Mouse (Mus musculus) heart, embryonic 11.5 days (tissue): ENCODE measurements around the gene Epor. TPM values are rescaled to one million over a fixed set of nuclear protein-coding genes. Genes with fewer than 3 reads are reported as not detected.
A peak's percentile ranks its signal among the peaks of the same experiment; 100 is the strongest.

Source experiments
- ATAC-seq: fragments of 200-750 bp; cut with Nextera tagmentation; replicated peaks from 2 replicates; pipeline ENCODE4 v1.8.0; 2017; ENCODE audit warnings: moderate library complexity; ENCODE audit not compliant: insufficient number of reproducible peaks, low FRiP score, low TSS enrichment
- H3K27ac ChIP-seq: fragments of 300-500 bp; sonication (generic); 2 replicates; pipeline ENCODE4 v1.5.1; 2014; ENCODE audit warnings: mild to moderate bottlenecking, low read depth, low read length
- H3K27me3 ChIP-seq: fragments of 300-500 bp; sonication (generic); 2 replicates; pipeline ENCODE4 v1.6.1; 2014; ENCODE audit warnings: mild to moderate bottlenecking, low read length, mixed read lengths; ENCODE audit not compliant: control insufficient read depth, insufficient read depth
- H3K36me3 ChIP-seq: fragments of 300-500 bp; sonication (generic); 2 replicates; pipeline ENCODE4 v1.6.1; 2014; ENCODE audit warnings: mild to moderate bottlenecking, low read length, moderate library complexity, mixed read lengths; ENCODE audit not compliant: control insufficient read depth, insufficient read depth
- H3K4me1 ChIP-seq: fragments of 300-500 bp; sonication (generic); 2 replicates; pipeline ENCODE4 v1.6.1; 2014; ENCODE audit warnings: low read length; ENCODE audit not compliant: control insufficient read depth, insufficient read depth
- H3K4me2 ChIP-seq: fragments of 300-500 bp; sonication (generic); 2 replicates; pipeline ENCODE4 v1.6.1; 2014; ENCODE audit warnings: mild to moderate bottlenecking, moderate library complexity
- H3K4me3 ChIP-seq: fragments of 300-500 bp; sonication (generic); 2 replicates; pipeline ENCODE4 v1.5.1; 2014; ENCODE audit warnings: low read depth, low read length
- H3K9ac ChIP-seq: fragments of 300-500 bp; sonication (generic); 2 replicates; pipeline ENCODE4 v1.6.1; 2014; ENCODE audit warnings: mild to moderate bottlenecking, low read depth, low read length, moderate library complexity
- H3K9me3 ChIP-seq: fragments of 300-500 bp; sonication (generic); replicated peaks from 2 replicates; pipeline ENCODE4 v1.6.1; 2016; ENCODE audit warnings: low read length; ENCODE audit not compliant: control insufficient read depth
- WGBS: fragments of 180-500 bp; shearing (Covaris S2); extraction: QIAGEN DNeasy Blood & Tissue Kit; methylation state at CpG from one replicate; pipeline ENCODE4 v1.1.7; 2014; ENCODE audit not compliant: insufficient replicate concordance; 5-methylcytosine and 5-hydroxymethylcytosine counted together
- polyA plus RNA-seq: library from polyadenylated mRNA; unstranded; fragments of >200 nt; fragmentation: Nextera tagmentation; extraction: Ambion mirVana; gene quantifications from 2 replicates; pipeline ENCODE4 v1.2.1, GENCODE M21; 2014

Epor gene
- polyA plus RNA-seq, 1 experiment from 2014 or later, result 22.8 TPM

GRCm38 (mm10) chr9:21960558-21961208, 2.6 kb downstream of the Epor start:
- H3K27ac ChIP-seq, result no peak overlapping the region; the same call in 1 of the 2 replicates
- ATAC-seq, result no peak
- no peaks in the 10 kb centered on the region; the same call in 1 of the 2 replicates for H3K36me3 ChIP-seq
- peak overlapping the region; percentile 94 for H3K4me2 ChIP-seq
- H3K9me3 ChIP-seq, result no peaks in the 10 kb centered on the region
- peaks cover 21% of the 10 kb centered on the region for H3K27me3 ChIP-seq
- 14% methylated on average over 26 of the region's 26 CpGs for WGBS
- peak overlapping the region; percentile 57 for H3K4me3 ChIP-seq
- H3K4me1 ChIP-seq, result peaks cover 24% of the 10 kb centered on the region
- H3K9ac ChIP-seq, result peak overlapping the region; percentile 71

GRCm38 (mm10) chr9:21960135-21960534, 3.2 kb downstream of the Epor start:
- H3K4me1 ChIP-seq, result peaks cover 24% of the 10 kb centered on the region
- H3K4me3 ChIP-seq, result peak overlapping the region; percentile 57
- H3K9ac ChIP-seq, result no peak overlapping the region
- no peak for ATAC-seq
- 42% methylated on average over 9 of the region's 9 CpGs for WGBS
- peak overlapping the region; percentile 94 for H3K4me2 ChIP-seq
- peaks cover 21% of the 10 kb centered on the region for H3K27me3 ChIP-seq
- no peaks in the 10 kb centered on the region for H3K9me3 ChIP-seq
- no peaks in the 10 kb centered on the region; the same call in 1 of the 2 replicates for H3K36me3 ChIP-seq
- no peak overlapping the region; the same call in 1 of the 2 replicates for H3K27ac ChIP-seq

- no peak for ATAC-seq
Measured at GRCm38 (mm10) chr9:21959244-21959643, 4.1 kb downstream of the Epor start.

GRCm38 (mm10) chr9:21958372-21958771, 4.9 kb downstream of the Epor start:
- no peak overlapping the region for H3K4me3 ChIP-seq
- no peak for ATAC-seq
- peaks cover 21% of the 10 kb centered on the region for H3K27me3 ChIP-seq
- 79% methylated on average over 5 of the region's 5 CpGs for WGBS
- no peaks in the 10 kb centered on the region; the same call in 1 of the 2 replicates for H3K36me3 ChIP-seq
- no peak overlapping the region for H3K4me2 ChIP-seq
- H3K27ac ChIP-seq, result no peak overlapping the region
- H3K9ac ChIP-seq, result peak overlapping the region; percentile 10; the same call in 1 of the 2 replicates
- H3K4me1 ChIP-seq, result peaks cover 19% of the 10 kb centered on the region
- H3K9me3 ChIP-seq, result no peaks in the 10 kb centered on the region

More at GRCm38 (mm10) chr9:21959244-21959643, 4.1 kb downstream of the Epor start:
- Histone ChIP-seq H3K27ac (no peak overlapping the region), H3K36me3 (no peaks in the 10 kb centered on the region; the same call in 1 of the 2 replicates), H3K9me3 (no peaks in the 10 kb centered on the region), H3K27me3 (peaks cover 21% of the 10 kb centered on the region), H3K4me2 (no peak overlapping the region), H3K4me1 (peaks cover 24% of the 10 kb centered on the region), H3K9ac (no peak overlapping the region), H3K4me3 (no peak overlapping the region)
- WGBS, result 90% methylated on average over 7 of the region's 7 CpGs

GRCm38 (mm10) chr9:21955570-21956281, 7.6 kb downstream of the Epor start, which contains the start of gene Swsap1:
Swsap1 (plus strand) TSS chr9:21955755.
- H3K4me2 ChIP-seq, result peak within 1 kb of the TSS; percentile 65
- whole genome bisulfite sequencing, result under 1% methylated on average over 54 of the region's 54 CpGs
- H3K9me3 ChIP-seq, result no peaks in the 10 kb centered on the region
- peaks cover 1% of the 10 kb centered on the region; the same call in 1 of the 2 replicates for H3K4me1 ChIP-seq
- H3K4me3 ChIP-seq, result peak within 1 kb of the TSS; percentile 69
- peak within 1 kb of the TSS; percentile 89 for H3K27ac ChIP-seq
- H3K36me3 ChIP-seq, result no peaks in the 10 kb centered on the region; the same call in 1 of the 2 replicates
- peak; percentile 94 for ATAC-seq
- peak within 1 kb of the TSS; percentile 87 for H3K9ac ChIP-seq
- peaks cover 11% of the 10 kb centered on the region for H3K27me3 ChIP-seq

GRCm38 (mm10) chr9:21955225-21955569, 8.1 kb downstream of the Epor start:
- peaks cover 8% of the 10 kb centered on the region; the same call in 1 of the 2 replicates for H3K27me3 ChIP-seq
- peak; percentile 55; the same call in 1 of the 2 replicates for ATAC-seq
- no peaks in the 10 kb centered on the region; the same call in 1 of the 2 replicates for H3K36me3 ChIP-seq
- H3K9ac ChIP-seq, result peak overlapping the region; percentile 87
- H3K27ac ChIP-seq, result peak overlapping the region; percentile 16; the same call in 1 of the 2 replicates
- peak overlapping the region; percentile 69 for H3K4me3 ChIP-seq
- whole genome bisulfite sequencing, result 1% methylated on average over 18 of the region's 18 CpGs
- no peaks in the 10 kb centered on the region for H3K4me1 ChIP-seq
- H3K4me2 ChIP-seq, result peak overlapping the region; percentile 65
- H3K9me3 ChIP-seq, result no peaks in the 10 kb centered on the region

GRCm38 (mm10) chr9:21954635-21955034, 8.7 kb downstream of the Epor start:
- H3K4me3 ChIP-seq, result no peak overlapping the region
- H3K9ac ChIP-seq, result no peak overlapping the region
- 82% methylated on average over 3 of the region's 3 CpGs for WGBS
- ATAC-seq, result no peak
- no peaks in the 10 kb centered on the region; the same call in 1 of the 2 replicates for H3K36me3 ChIP-seq
- peaks cover 5% of the 10 kb centered on the region; the same call in 1 of the 2 replicates for H3K27me3 ChIP-seq
- H3K4me2 ChIP-seq, result peak overlapping the region; percentile 65
- H3K4me1 ChIP-seq, result no peaks in the 10 kb centered on the region
- no peak overlapping the region for H3K27ac ChIP-seq
- H3K9me3 ChIP-seq, result no peaks in the 10 kb centered on the region

GRCm38 (mm10) chr9:21953600-21953999, 9.7 kb downstream of the Epor start:
- WGBS, result 15% methylated on average over 3 of the region's 3 CpGs
- peaks cover 7% of the 10 kb centered on the region for H3K27me3 ChIP-seq
- no peaks in the 10 kb centered on the region for H3K9me3 ChIP-seq
- H3K36me3 ChIP-seq, result no peaks in the 10 kb centered on the region; the same call in 1 of the 2 replicates
- H3K4me3 ChIP-seq, result no peak overlapping the region
- H3K4me2 ChIP-seq, result no peak overlapping the region
- no peak overlapping the region for H3K9ac ChIP-seq
- H3K4me1 ChIP-seq, result no peaks in the 10 kb centered on the region
- no peak overlapping the region for H3K27ac ChIP-seq
- no peak for ATAC-seq
